Mouse (Mus musculus) frontal cortex, postnatal 10 days (tissue): ENCODE results near the gene Bcl7c.

Experiments used
- DNase-seq, 2 experiments: peaks; one replicate each; pipeline ENCODE4 v3.0.0; 2022; ENCODE audit warnings: low spot score in 2 of 2, mixed read lengths in 1 of 2

The Bcl7c gene

DNA sequence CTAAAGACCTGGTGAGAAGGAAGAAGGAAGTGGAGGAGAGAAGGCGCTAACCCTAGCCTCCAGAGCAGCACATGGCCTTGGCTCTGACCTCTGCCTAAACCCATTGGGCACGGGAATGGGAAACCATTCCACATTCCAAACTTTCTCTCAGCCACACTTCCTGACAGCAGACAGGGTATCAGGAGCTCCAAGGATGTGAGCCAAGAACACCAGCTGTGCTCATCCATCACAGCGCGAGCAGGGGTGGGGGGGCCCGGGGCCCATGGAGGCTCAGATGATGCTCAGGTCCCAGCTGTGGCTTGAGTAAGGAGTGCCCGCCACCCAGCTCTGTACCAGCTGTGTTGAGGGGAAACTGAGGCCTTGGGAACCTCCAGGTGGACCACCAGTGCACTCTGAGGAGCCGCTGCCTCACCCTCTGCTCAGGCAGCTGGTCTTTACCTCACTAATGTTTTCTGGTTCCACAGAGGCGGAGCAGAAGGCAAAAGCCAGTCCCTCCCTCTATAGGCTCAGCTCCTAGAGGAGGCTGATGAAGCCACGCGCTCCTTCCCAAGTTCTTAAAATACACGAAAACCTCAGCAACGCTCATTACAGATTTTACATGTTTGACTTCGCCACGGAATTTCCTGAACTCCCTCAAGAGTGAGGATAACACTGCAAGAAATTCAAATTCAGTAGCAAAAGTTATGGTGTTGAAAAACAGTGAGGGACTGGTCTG is 23.3 kb downstream of the Bcl7c start:
- no peak for DNase-seq

- DNase-seq, result no peak
Observed at GRCm38 (mm10) chr7:127681888-127682553, 26.7 kb downstream of the Bcl7c start.

- DNase-seq, result no peak
Observed at GRCm38 (mm10) chr7:127680541-127680940, 28.2 kb downstream of the Bcl7c start.

GRCm38 (mm10) chr7:127678811-127679210 is 29.9 kb downstream of the Bcl7c start:
- no peak for DNase-seq

- DNase-seq, result no peak
Observed at GRCm38 (mm10) chr7:127677609-127678008, 31.1 kb downstream of the Bcl7c start.

GRCm38 (mm10) chr7:127677077-127677476 is 31.7 kb downstream of the Bcl7c start:
- no peak for DNase-seq

DNA sequence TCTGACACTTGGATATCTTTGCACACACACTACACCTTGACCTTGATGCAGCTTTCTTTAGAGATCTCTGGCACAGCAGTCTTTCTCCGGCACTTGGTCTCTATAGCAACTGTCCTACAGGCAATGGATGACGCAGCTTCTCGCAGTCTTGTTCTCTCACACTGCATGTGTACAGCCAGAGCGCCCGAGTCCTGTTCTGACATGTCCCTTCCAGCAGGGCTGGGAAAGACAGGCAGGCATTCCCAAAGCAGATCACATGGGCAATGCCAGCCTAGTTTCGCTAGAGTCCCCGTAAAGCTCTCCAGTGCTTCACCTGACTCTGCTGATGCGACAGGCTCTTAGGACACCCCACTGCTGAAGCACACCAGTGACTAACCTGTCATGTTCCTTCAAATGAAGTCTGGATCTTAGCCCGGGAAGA is 33.3 kb downstream of the Bcl7c start:
- DNase-seq, result peak in 1 of 2 experiments; percentile 34

- peak; percentile 70 to 77 for DNase-seq
Observed at GRCm38 (mm10) chr7:127674977-127675376, 33.8 kb downstream of the Bcl7c start.

GRCm38 (mm10) chr7:127672776-127673175 is 36.0 kb downstream of the Bcl7c start:
- no peak for DNase-seq

- DNase-seq, result no peak
Observed at GRCm38 (mm10) chr7:127671880-127672774, 36.6 kb downstream of the Bcl7c start.

DNA sequence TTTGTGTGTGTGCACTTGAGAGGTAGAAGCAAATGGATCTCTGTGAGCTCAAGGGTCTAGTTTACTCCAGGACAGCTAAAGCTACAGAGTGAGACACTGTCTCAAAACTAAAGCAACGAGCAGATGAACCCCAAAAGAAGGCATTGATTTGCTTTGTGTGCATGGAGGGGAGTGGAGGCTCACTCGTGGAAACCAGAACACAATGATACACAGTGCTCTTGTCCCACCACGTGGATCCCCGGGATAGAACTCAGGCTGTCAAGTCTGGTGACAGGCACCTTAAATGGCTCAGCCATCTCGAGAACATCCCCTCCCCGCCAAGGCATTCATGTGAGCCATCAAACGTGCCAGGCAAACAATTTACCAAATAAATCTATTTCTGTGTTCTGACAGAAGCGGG is 41.6 kb downstream of the Bcl7c start:
- no peak for DNase-seq

DNA sequence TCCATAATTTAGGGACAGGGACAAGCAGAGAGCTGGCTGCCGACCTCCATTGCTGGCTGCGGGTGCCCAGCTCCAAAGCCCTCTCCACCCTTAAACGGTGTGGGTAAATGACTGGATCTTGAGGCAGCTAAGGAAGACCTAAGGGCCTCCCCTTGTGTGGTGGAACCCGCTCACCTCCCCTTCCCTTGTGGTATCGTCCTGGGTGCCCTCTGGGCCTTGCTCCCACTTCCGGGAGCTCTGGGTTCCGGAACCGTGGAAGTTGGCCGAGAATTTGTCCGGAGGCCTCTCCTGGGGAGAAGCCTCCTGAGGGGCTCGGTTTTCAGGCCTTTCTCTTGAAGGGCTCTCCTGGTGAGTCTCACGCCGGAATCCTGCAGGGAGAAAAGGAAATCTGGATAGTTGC is 42.1 kb downstream of the Bcl7c start:
- DNase-seq, result no peak

GRCm38 (mm10) chr7:127666066-127666654 is 42.6 kb downstream of the Bcl7c start:
- no peak for DNase-seq

- DNase-seq, result no peak
Observed at GRCm38 (mm10) chr7:127662926-127663325, 45.8 kb downstream of the Bcl7c start.

DNA sequence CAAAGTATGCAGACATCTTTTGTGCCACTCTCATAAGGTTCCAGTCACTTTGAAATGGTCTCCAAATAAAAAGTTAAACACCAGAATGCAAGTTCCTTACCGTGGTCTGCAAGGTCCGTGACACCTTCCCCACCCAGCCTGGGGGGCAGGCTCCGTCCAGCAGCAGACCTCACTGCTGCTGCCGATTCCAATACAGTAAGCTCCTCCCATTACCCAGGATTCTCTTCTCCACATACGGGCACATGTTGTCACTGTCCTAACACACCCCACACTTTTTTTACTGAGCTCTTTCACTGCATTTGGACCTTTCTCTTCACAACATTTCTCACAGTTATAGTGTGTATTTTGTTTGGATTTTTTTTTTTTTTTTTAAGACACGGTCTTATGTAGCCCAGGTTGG is 46.9 kb downstream of the Bcl7c start:
- no peak for DNase-seq

GRCm38 (mm10) chr7:127660882-127661281 is 47.9 kb downstream of the Bcl7c start:
- DNase-seq, result no peak

DNA sequence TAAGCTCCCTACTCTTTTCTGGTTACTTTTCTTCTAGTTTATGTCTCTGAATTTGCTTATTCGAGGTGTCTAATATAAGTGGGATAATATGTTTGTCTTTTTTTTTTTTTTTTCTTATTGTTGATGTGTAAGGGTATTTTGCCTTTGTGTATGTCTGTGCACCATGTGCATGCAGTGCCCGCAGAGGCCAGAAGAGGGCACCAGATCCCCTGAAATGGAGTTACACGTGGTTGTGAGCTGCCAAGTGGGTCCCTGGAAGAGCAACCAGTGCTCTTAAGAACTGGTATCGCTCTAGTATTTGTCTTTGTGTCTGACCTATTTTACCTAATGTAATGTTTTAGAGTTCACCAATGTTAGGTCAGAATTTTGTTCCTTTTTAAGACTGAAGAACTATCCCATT is 51.8 kb downstream of the Bcl7c start:
- DNase-seq, result peak in 1 of 2 experiments; percentile 57

DNA sequence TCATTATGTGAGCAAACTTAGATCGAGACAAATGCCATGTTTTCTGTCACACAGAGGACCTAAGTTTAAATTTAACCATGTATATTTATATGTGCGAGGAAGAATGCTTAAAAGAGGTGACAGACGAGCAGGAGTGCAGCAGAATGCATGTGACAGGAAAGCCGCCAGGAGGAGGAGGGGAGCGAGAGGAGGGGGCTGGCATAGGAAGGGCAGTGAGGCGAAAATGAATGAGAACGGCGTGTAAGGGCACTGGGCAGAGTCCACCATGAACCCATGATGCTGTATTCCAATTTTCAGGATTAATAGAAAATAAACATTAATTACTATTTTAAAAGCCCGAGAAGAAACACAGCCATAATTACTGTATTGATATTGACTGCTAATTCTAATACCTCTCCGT is 54.4 kb downstream of the Bcl7c start:
- no peak for DNase-seq

GRCm38 (mm10) chr7:127652050-127652449 is 56.7 kb downstream of the Bcl7c start:
- no peak for DNase-seq

GRCm38 (mm10) chr7:127651624-127652023 is 57.1 kb downstream of the Bcl7c start:
- DNase-seq, result no peak

DNA sequence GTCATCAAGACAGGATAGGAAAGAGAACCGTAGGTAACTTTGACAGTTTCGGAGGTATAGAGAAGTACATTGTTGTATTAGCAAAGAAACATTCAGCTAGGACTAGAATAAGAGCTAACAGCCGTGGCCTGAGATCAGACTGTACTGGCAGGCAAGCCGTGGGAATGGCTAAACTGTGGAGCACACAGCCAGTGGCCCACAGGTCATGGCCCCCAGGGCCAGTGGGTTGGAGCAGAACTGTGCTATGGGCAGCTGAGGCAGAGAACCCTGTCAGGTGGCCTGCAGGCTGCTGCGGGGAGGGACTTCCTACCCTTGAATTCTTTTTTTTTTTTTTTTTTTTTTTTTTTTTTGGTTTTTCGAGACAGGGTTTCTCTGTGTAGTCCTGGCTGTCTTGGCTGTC is 59.5 kb downstream of the Bcl7c start:
- no peak for DNase-seq
